Mouse (Mus musculus) thymus, adult 2 months (tissue): ENCODE results near the gene Zfp326.

ENCODE experiments used
- CTCF ChIP-seq: fragments of 200-500 bp; IDR thresholded peaks from 2 replicates; pipeline ENCODE4 v1.5.1; 2012; ENCODE audit warnings: mild to moderate bottlenecking, control low read depth, low read length, moderate library complexity, borderline replicate concordance; ENCODE audit not compliant: control insufficient read depth, poor library complexity, insufficient read depth; ENCODE audit errors: extremely low read depth
- POLR2A ChIP-seq: fragments of 200-500 bp; IDR thresholded peaks from 2 replicates; pipeline ENCODE4 v1.6.1; 2012; ENCODE audit warnings: mild to moderate bottlenecking, low read length, control low read depth, moderate library complexity; ENCODE audit not compliant: control insufficient read depth, poor library complexity, insufficient read depth; ENCODE audit errors: extremely low read depth

- TF ChIP-seq CTCF (no peak), POLR2A (no peak)
These were observed 56.0 kb downstream of the Zfp326 start for GRCm38 (mm10) chr5:105932392-105932791.
